Mouse (Mus musculus) monocyte, adult 2 months (primary cell): ENCODE measurements around the gene Ptger1.
A peak's percentile ranks its signal among the peaks of the same experiment; 100 is the strongest.

Experiments
- DNase-seq, 2 experiments: peaks; one replicate each; pipeline ENCODE4 v3.0.0; 2022; ENCODE audit warnings: low spot score in 2 of 2, low read depth in 1 of 2

Gene Ptger1

DNA sequence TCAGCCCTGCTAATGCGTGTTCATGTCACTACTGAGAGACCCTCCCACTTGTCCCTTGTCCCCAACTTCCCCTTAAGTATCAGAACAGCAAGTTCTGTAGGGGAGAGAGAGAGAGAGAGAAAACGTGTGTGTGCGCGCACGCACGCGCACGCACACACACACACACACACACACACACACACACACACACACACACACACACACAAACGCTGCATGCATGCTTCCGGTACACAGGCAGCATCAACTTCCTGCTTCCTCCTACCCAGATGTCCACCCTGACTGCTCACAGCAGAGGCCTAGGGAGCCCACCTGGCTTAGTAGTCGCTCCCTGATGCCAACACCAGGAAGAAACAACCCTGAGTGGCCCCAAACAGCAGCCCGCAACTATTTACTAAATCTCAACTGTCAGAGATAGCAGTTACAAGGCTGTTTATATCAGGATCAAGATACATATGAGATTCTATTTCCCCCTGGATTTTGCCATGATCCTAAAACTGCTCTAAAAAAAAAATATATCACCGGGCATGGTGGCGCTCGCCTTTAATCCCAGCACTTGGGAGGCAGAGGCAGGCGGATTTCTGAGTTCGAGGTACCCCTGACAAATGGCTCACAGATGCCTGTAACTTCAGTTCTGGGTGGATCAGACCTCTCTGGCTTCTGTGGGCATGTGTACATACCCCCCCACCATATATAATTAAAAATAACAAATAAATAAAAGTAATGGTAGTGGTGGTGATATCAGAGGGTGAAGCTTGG lies 29.1 kb downstream of the Ptger1 start:
- no peak for DNase-seq

- DNase-seq = no peak
These were observed 31.1 kb downstream of the Ptger1 start for GRCm38 (mm10) chr8:83697374-83698220.

- peak in 1 of 2 experiments; percentile 59 for DNase-seq
These were observed 31.8 kb downstream of the Ptger1 start for GRCm38 (mm10) chr8:83698291-83698660.

- DNase-seq = no peak
These were observed 32.4 kb downstream of the Ptger1 start, which contains the start of gene Pkn1 for GRCm38 (mm10) chr8:83698661-83699453. TSS of gene Pkn1 (minus strand) at chr8:83699179.

GRCm38 (mm10) chr8:83699566-83699965 lies 33.1 kb downstream of the Ptger1 start:
- DNase-seq = no peak

DNA sequence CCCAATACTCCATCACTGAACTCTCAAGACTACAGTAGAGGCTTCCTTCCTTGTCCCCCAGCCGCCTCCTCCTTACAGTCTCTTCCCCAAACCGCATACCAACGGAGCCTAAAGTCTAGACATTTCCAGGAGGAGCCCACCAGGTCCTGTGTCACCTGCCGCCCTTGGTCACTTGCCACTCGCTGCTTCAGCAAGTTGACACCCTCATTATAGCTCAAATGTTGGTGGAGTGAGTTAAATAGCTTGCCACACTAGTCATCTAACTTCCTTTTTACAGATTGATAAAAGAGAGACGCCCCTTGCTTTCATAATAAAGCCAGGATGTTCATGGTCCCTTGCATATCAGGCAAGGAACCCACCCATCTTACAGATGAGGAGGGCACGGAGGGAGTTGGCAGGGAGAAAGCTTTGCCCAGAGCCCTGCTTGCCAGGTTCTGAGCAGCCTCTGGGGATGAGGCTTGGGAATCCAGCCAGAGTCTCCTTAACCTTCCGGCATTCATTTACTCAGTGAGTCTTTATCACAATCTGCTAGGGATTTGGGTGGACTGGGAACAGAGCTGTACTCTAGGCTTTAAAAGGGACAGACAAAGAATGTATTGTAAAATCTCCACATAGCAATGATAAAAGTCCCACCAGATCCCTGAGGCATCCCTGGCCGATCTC lies 34.1 kb downstream of the Ptger1 start:
- no peak for DNase-seq

- DNase-seq = no peak
These were observed 36.9 kb downstream of the Ptger1 start for GRCm38 (mm10) chr8:83703426-83703825.

GRCm38 (mm10) chr8:83706411-83706810 lies 39.9 kb downstream of the Ptger1 start:
- no peak for DNase-seq

- no peak for DNase-seq
These were observed 41.1 kb downstream of the Ptger1 start for GRCm38 (mm10) chr8:83707554-83707953.

GRCm38 (mm10) chr8:83714676-83715030 lies 48.2 kb downstream of the Ptger1 start:
- DNase-seq = no peak

DNA sequence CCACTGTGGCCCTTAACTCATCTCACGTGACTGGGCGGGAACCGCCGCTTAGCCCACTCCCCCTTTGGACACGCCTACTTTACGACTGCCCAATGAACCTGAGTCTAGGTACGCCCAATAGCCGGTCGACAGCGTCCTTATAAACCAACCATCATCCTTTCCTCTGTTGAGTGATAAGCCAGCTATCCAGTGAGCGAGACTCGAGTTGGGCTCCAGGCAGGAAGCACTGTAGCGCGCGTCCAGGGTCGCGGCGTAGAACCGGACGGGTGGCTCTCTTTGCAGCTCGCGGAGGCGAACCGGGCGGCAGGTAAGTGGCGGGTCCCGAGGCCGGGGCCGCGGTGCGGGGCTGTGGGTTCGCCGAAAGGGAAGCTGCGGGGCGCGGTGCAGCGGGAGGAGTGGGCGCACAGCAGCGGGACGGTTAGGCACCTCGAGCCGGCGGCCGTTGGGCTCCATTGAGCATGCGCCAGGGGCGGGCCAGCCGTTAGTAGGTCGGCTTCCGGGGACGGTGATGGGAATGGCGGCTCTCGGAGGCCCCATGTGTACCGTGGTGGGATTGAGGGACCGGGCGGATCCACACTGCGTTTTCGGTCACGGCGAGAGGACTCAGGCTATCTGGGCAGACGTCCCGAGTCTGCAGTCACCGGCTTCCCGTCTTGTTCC lies 48.7 kb downstream of the Ptger1 start, which contains the start of gene Ddx39:
TSS of gene Ddx39 (plus strand) at position 147 of the 660 bp plus-strand sequence.
- DNase-seq = peak; percentile 95 to 97

DNA sequence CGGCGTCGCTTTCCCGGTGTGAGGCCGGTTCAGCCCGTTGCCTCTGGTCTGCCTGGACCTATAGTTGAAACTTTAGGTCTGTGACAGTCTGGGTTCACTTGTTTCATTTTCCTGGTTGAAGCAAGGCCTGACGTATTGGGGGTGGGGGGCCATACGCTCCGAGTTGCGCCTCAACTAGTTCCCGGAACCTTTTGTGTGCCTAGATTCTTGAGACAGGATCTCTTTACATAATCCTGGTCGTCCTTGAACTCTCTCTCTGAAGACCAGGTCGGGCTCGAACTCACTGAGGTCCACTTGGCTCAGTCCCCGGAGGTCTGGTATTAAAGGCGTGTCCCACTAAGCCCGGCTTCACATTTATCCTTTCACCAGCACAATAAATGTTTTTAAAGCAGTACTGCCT lies 49.3 kb downstream of the Ptger1 start:
- no peak for DNase-seq

- DNase-seq = no peak
These were observed 50.1 kb downstream of the Ptger1 start for GRCm38 (mm10) chr8:83716563-83716962.

DNA sequence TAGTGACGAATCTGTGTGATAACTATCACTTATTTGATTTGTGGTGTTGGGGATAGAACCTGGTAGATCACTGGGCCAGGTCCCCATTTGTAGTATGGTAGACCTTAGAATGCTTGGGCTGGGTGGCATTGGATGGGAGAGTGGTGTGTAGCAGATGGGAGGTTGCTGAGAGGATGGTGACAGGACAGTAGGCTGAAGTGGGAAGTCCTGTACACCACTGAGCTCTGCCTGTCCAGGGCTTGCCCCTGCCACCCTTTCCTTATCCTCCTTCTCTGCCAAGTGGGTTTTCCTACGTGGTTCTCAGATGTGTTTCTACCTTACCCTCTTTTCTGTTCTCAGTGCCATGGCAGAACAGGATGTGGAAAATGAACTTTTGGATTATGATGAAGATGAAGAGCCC lies 52.6 kb downstream of the Ptger1 start:
- DNase-seq = no peak

DNA sequence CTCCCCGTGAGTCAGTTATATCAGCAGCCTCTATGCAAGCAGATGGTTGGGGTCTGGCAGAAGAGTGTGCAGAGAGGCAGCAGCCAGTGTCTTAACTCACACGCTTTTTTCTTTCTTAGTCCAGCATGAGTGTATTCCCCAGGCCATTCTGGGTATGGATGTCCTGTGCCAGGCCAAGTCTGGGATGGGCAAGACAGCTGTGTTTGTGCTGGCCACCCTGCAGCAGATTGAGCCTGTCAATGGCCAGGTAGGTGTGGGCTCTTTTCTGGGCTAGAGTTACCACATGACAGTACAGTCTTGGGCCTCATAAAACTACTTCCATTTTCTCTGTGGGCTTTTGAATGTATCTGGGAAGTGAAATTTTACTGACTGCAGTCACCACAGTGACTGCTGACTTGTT lies 53.2 kb downstream of the Ptger1 start:
- no peak for DNase-seq

GRCm38 (mm10) chr8:83721405-83722025 lies 55.0 kb downstream of the Ptger1 start:
- no peak for DNase-seq
